Mouse (Mus musculus): Measurements from ENCODE around the gene Atpaf1.
A peak's percentile ranks its signal among the peaks of the same experiment; 100 is the strongest.

Gene Atpaf1

GRCm38 (mm10) chr4:115815606-115816005 lies 31.0 kb downstream of the Atpaf1 start:
- no peak for DNase-seq

DNA sequence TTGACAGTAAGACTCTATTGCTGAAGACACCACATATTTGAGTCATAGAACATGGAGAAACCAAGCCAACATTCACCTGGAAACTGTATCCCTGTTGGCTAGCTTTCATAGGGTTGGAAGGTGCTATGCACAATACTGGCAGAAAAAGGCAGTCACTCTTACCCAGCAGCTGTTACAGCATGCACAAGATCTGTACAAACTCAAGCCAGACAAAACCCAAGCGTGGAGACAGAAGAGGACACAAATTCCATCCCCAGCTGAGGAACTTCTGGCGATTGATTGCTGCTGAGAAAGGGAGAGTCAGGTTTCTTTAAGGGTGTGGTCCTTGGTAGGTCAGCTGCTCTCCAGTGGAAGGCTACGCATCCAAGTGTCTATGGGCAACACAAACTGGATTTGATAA lies 35.6 kb downstream of the Atpaf1 start:
- no peak for DNase-seq

DNA sequence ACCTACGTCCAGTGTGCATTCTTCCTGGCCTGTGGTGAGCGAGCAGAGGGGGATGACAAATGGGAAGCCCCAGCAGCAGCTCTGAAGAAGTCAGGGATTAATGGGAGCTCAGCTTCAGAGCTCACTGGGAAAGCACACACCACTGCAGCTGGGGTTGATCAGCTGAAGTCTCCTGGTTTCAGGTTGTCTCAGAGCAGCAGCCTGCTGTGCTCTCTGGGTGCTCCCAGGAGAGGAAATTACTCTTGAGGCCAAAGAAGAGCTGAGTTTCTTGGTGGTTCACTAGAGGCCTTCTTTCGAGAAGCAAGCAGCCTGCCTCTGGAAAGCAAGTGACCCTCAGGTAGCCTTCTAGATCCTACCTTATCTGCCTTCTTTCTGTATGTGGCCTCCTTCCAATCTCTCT lies 36.3 kb downstream of the Atpaf1 start:
- DNase-seq, result no peak

- DNase-seq, result no peak
Measured at GRCm38 (mm10) chr4:115821431-115821830, 36.8 kb downstream of the Atpaf1 start.

DNA sequence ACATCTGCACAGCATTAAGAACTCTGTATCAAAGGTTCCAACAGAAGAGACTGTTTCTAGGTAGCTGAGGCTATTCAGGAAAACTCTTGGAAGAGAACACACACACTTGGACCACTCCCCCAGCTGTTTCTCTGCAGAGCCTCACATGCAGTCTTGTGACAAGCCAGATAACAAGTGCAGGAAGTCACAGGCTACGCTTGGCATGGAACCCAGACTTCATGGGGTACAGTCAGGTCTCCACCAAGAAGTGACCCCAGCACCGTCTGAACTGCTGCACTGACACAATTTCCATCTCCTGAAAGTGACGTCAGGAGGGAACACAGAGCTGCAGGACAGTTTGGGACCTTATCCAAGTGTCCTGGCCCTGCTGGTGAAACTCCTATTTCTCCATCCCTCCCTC lies 37.3 kb downstream of the Atpaf1 start:
- DNase-seq, result no peak

- no peak for DNase-seq
Measured at GRCm38 (mm10) chr4:115824178-115824577, 39.6 kb downstream of the Atpaf1 start.

GRCm38 (mm10) chr4:115825271-115825670 lies 40.7 kb downstream of the Atpaf1 start:
- DNase-seq, result no peak

- no peak for DNase-seq
Measured at GRCm38 (mm10) chr4:115827066-115827465, 42.5 kb downstream of the Atpaf1 start.

DNA sequence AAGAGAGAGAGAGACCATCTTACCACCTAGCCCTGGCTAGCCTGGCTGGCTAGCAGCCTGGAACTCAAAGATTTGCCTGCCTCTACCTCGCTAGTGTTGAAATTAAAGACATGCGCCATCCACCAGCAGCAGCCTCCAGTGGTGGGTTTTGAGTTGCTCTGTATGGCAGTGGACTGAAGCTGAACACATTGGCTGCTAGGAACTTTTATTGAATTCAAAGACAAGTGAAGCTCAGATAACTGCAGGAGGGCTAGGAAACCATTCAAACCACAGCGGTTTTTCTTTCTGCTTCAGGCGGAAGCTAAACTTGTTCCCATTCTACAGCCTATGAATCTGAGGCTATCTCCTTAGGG lies 42.9 kb downstream of the Atpaf1 start:
- no peak for DNase-seq

DNA sequence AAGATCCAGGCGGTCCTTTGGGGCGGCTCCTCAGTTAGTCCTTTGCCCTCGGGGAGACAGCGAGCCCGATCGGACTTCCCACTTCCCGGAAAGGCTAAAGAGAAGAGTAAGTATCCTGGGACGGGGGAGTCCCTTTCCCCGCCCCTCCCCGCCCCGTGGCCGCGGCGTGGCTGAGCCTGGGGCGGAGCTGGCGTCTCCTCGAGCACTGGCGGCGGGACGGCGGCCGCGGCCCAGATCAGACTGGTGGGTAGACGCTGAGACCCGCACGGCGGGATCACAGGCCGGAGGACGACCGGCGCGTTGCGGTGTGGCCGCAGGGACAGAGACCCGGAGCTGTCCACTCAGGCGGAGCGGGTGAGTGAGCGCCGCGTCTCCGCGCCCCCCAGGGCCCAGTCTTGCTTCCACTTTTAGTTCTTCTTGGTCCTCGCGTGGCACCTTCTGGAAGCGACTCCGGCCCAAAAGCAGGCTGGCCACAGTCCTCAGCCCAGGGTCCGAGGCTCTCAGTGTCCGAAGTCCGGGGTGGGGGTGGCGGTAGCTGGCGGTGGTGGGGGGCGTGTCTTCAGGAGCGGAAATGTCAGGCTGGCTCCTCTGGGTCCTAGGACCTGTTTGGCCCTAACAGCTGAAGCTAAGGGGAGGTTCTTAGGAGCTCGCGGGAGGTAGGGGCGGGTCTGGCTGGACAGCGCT lies 43.4 kb downstream of the Atpaf1 start, which contains the start of gene Mob3c:
TSS of gene Mob3c (plus strand) at position 205 of the 684 bp plus-strand sequence.
- DNase-seq, result peak; percentile 86 to 89

GRCm38 (mm10) chr4:115828572-115828902 lies 43.9 kb downstream of the Atpaf1 start:
- DNase-seq, result no peak

GRCm38 (mm10) chr4:115830491-115830890 lies 45.9 kb downstream of the Atpaf1 start:
- peak in 1 of 2 experiments; percentile 22 for DNase-seq

DNA sequence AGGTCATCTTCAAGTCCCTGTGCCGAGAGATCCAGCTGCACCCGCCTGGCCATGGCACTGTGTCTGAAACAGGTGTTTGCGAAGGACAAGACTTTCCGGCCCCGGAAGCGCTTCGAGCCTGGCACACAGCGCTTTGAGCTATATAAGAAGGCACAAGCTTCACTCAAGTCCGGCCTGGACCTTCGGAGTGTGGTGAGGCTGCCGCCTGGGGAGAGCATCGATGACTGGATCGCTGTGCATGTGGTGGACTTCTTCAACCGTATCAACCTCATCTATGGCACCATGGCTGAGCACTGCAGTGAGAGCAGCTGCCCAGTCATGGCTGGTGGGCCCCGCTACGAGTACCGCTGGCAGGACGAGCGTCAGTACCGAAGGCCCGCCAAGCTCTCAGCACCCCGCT lies 46.6 kb downstream of the Atpaf1 start:
- DNase-seq, result no peak

GRCm38 (mm10) chr4:115832040-115832439 lies 47.4 kb downstream of the Atpaf1 start:
- DNase-seq, result no peak

GRCm38 (mm10) chr4:115835576-115835975 lies 51.0 kb downstream of the Atpaf1 start:
- no peak for DNase-seq

DNA sequence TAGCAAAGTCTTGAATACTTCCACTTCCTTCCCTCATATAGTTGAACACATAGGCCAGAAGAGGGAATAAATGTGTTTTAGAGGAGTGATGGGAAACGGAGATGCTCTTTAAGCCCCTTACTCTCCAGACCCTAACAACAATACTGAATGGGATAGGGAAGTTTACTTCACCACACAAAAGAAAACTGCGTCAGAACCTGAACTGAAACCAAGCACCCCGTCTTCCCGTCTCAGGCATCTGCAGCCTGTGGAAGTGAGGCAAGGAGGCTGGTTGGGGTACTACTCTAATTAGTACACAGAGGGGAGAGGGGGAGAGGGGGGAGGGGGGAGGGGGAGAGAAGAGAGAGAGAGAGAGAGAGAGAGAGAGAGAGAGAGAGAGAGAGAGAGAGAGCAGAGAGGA lies 53.6 kb downstream of the Atpaf1 start:
- no peak for DNase-seq

DNA sequence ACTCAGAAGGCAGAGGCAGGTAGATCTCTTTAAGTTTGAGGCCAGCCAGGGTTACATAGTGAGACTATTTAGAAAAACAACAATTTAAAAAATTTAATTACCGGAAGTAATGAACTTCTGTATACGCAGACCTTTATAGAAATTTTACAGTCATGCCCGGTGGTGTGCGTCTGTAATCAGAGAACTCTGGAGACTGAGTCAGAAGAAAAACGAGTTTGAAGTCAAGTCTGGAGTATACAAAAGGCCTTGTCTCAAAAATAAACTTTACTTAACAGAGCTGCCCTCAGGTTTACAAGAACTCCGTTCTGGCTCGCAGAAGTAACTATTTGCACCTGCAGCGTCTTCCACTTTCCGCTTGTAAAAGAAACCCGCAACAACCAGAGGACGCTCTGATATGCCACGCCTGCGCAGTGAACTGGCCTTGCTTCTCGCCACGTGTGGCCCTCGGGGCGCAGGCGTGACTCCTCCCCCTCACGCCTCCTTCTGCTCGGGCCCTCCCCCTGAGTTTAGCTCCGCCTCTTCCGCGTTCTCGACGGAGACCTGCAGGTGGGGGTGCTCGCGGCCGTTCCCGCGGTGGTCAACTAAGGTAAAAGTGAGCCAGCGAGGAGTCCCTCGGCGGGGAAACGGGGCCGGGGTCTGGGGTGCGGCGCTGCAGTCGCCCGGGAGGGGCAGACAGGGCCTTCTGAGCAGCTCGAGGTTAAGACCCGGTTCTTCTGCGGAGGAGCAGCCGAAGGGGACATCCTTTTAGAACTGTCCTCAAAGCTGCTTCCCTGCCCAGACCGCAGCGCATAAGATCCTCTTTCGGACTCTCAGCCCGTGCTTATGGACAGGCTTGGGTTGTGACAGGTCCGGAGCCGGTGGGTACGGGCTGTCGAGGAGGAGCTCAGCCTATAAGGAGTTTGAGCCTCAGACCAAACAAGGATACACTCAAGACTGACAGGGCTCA lies 54.4 kb downstream of the Atpaf1 start, which contains the start of gene Mknk1:
TSS of gene Mknk1 (plus strand) at position 503 of the 946 bp plus-strand sequence.
- peak; percentile 92 to 93 for DNase-seq

DNA sequence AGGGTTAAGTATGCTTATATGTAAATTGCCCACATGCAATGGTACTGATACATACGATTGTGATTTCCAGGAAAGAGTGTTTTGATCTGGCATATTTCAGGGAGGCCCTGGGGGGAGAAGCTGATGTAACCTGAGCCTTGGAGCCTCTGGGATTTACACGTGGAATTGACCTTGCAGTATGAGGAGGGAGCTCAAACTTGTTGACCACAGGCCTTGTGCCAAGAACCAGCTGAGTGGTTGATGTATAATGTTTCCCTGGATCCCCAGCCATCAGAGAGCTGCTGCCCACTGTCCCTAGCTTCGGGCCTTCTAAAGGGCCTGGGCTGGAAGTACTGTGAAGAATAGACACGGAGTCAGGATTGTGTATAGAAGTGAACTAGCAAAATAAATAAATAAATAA lies 55.3 kb downstream of the Atpaf1 start:
- peak; percentile 33 to 39 for DNase-seq

DNA sequence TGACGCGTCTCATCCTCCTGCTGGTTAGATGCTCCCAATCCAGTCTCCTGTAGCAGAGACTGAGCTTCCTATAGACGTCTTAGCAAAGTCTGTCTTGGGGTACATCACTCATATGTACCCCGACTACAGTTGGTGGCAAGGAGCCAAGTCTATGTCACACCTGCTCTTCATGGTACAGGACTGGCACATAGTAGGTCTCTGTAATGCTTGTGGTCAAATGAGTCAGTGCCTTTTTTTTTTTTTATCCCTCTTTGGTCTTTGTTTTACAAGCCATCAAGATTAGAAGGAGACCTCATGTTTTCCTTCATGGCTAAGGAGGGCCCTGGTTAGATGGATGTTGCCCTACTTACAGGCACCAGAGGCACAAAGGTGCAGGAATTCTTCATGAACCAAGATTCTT lies 56.2 kb downstream of the Atpaf1 start:
- DNase-seq, result no peak

DNA sequence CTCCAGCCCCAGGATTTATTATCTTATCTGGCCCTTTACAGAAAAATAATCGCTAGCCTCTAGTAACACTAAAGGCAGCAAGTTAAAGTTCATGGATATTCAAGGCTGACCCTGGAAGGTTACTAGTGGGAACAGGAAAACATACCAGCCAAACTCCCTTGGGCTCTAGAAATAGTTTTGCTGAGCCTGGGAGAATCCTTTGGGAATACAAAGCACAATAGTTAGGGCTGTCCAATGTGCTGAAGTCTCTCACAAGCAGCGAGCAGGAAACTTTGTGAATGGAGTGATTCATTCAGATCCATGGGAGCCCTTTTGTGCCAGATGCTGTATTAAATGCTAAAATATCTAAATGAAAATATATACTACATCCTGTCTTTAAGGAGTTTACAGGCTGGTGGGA lies 62.0 kb downstream of the Atpaf1 start:
- DNase-seq, result no peak

GRCm38 (mm10) chr4:115847377-115847776 lies 62.8 kb downstream of the Atpaf1 start:
- no peak for DNase-seq

DNA sequence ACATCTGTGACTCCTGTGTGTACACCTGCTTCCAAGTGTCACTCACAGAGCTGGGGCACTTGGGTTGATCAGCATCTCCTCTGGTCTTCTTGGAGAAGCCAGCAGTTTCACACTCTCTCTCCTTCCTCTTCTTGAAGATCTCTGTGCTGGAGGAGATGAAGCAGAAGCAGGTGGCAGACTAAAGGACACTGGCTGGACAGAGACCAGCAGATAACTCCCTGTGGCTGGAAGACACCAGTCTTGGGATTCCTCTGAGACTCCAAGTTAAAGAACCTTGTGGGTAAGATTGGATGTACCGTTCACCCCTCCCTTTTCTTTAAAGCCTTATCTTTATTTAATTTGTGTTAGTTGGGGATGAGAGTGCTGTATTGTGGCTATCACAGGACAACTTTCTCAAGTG lies 63.5 kb downstream of the Atpaf1 start:
- DNase-seq, result no peak

DNA sequence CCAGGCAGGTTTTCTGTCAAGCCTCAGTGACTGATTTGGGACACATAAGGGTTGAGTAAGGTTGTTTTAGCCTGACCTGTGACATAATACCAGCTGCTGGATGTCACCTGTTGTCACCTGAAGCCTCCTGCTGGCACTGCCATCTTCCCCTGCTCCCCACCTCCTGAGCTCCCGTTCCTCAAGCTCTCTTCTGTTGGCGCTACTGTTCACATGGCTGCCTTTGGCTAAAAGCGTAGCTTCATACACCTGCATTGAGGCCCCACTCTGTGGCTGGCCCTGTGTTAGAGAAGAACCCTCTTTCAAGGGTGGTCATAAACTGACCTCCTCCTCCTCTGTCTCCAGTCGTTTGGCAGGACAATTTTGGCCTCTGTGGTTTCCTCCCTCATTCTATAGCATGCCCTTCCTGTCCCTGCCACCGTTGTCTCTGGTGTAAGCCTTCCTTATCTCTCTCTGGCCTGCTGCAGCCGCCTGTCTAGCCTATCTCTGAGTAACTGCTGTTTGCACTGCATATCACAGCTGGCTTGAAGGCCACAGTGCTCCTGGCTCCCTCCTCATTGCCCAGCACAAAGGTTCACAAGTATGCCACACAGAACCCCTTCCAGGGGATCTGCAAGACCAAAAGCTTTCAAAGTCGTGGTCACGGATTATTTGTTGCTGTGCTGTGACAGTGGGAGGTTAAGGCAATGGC lies 64.5 kb downstream of the Atpaf1 start:
- no peak for DNase-seq

- DNase-seq, result no peak
Measured at GRCm38 (mm10) chr4:115850111-115850510, 65.5 kb downstream of the Atpaf1 start.

Data from kidney, adult 8-10 months (tissue).